Mouse (Mus musculus): ENCODE measurements around the gene Aes. TPM values are rescaled to one million over a fixed set of nuclear protein-coding genes. Genes with fewer than 3 reads are reported as not detected.
A peak's percentile ranks its signal among the peaks of the same experiment; 100 is the strongest.

Gene Aes
- total RNA-seq, 2 experiments from 2014 or later: 639 to 647 TPM

GRCm38 (mm10) chr10:81544296-81545160 is 14.8 kb upstream of the Aes start:
- DNase-seq (ENCODE audit: low spot score in 2 of 2): no peak

- peak; percentile 99 to 100 for DNase-seq (ENCODE audit: low spot score in 2 of 2)
These were observed 14.0 kb upstream of the Aes start, which contains the start of gene Gna11 for GRCm38 (mm10) chr10:81545161-81545747. Gene Gna11 (minus strand): TSS chr10:81545190.

DNA sequence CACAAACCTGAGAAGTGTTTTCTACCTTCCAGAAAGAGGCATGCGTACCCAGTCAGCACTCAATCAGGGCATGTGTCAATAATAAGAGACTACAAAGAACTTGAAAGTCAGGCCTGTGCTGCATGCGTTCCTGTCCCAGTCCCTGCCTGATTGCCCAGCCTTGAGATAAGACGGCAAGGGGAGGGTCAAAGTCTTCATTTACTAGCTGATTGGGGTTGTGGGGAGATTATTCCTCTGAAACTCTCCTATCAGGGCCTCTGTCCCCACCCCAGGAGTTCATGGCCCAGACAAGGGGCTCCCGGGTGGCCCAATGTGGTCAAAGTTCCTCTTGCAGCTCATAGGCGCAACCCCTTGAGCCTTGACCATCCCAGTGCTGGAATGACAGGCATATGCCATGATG is 13.0 kb upstream of the Aes start:
- no peak for DNase-seq (ENCODE audit: low spot score in 2 of 2)

- no peak for DNase-seq (ENCODE audit: low spot score in 2 of 2)
These were observed 12.3 kb upstream of the Aes start for GRCm38 (mm10) chr10:81546788-81547571.

- DNase-seq (ENCODE audit: low spot score in 2 of 2): no peak
These were observed 10.3 kb upstream of the Aes start for GRCm38 (mm10) chr10:81548944-81549343.

GRCm38 (mm10) chr10:81550257-81550656 is 9.0 kb upstream of the Aes start:
- DNase-seq (ENCODE audit: low spot score in 2 of 2): no peak

DNA sequence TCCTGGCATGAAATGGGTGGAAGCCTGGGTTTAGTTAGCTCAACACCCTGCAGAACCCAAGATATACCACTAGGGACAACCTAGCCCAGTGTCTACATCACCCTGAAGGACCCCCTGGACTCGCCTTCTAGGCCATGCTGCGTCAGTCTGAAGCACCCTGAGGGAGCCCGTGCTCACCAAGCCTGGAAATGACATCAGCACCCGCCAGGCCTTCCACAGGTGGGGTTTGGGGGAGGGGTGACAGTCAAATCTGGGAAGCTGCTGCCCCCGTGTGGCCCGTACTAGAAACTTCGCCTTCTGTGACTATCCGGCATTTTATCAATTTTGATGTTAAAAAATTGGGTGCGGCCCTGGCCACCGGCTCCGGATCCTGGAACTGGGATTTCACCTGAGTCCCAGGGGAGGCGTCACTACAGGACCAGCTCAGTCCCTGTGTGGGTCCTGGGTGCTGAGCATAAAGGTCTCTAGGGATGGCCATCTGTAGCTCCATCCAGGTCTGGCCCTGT is 7.6 kb upstream of the Aes start:
- peak; percentile 43 to 69 for DNase-seq (ENCODE audit: low spot score in 2 of 2)

DNA sequence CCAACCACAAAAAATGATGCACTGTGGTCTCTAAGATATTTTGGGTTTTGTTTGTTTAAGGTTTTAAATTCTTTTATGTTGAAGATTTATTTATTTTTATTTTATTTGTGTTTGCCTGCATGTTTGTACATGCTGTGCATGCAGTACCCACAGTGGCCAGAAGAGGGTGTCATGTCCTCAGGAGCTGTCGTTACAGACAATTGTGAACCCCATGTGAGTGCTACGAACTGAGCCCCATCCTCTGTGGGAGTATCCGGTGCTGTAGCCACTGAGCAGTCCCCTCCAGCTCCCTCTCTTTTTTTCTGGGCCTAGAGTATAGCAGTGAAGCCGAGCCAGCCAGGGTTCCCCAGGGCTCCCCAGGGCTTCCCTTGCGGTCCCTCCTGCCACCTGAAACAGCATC is 6.1 kb upstream of the Aes start:
- no peak for DNase-seq (ENCODE audit: low spot score in 2 of 2)

DNA sequence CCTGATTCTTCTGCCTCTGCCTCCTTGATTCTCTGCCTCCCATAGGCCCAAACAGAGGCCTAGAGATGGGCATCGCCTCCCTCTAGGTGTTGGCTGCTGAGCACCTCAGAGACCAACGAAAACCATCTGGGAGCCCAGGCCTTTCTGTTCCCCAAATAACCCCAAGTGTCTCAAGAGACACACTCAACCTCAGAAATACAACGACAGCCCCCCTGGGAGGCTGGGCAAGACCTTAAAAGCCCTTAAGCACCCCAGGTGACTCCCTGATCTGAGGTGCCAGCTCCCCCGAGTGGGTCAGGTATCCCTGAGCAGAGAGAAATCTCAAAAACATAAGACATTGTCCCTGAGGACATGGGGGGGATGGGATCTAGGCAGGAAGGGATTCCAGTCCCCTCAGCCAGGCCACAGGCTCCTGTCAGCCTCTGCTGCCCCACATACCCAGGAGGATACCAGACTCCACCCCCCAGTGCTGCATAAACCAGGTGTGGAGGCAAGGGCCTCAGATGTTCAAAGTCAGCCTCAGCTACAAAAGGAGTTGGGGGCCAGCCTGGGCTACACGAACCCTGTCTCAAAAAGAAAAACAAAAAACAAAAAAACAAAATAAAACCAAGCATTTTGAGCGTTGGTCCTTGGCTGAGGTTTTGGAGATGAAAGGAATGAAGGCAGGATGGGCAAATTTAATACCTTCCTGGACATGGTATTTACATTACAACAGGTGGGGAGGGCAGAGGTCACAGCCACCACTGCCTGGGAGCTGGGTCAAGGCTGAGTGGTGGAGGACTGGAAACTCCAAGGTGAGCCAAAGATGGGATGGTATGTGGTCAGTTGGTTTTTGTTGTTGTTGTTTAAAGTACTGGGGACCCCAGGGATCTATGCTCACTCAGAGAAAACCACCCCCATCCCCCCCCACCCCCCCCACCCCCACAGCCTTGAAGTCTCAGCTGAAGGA is 5.2 kb upstream of the Aes start:
- no peak for DNase-seq (ENCODE audit: low spot score in 2 of 2)

- no peak for DNase-seq (ENCODE audit: low spot score in 2 of 2)
These were observed 3.0 kb upstream of the Aes start for GRCm38 (mm10) chr10:81556282-81556681.

GRCm38 (mm10) chr10:81557491-81557890 is 1.8 kb upstream of the Aes start:
- no peak for DNase-seq (ENCODE audit: low spot score in 2 of 2)

DNA sequence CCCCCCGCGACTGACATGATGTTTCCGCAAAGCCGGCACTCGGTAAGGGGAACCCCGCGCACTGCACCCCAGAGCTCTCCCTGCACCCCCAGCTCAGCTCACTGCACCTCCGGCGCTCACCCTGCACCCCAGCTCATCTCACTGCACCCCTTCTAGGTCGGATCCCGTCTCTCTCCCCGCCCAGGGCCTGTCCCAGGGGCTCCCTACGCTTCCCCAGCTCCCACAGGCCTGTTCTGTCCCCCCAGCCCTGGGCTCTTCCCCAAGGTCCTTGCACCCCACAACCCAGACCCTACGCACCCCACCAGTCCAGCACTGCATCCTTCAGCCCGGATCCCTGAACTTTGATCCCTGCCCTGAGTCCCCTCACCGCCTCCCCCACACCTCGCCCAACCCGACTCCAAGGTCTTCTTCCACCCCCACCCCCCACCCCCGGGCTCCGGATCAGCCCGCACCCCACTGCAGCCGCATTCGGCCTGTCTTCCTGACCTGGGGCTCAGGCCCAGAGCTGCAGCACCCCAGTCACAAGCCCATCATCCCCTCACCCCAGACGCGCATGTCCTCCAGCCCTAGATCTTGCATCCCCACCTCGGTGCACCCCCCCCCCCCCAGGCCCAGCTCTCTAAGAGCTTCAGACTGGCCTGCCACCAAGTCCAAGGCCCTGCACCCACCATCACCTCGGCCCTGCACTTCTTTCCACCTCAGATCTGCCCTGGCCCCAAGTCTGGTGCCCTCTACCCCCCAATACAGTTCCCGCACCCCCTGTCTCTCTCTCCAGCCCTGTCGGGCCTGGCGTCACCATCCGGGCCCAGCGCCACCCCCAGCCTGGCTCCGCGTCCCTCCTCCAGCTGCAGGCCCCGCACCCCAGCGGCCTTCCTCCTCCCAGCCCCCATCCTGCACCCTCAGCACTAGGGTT is 595 bp downstream of the Aes start:
- DNase-seq (ENCODE audit: low spot score in 2 of 2): peak in 1 of 2 experiments; percentile 46

- DNase-seq (ENCODE audit: low spot score in 2 of 2): no peak
These were observed 1.6 kb downstream of the Aes start for GRCm38 (mm10) chr10:81560719-81561459.

DNA sequence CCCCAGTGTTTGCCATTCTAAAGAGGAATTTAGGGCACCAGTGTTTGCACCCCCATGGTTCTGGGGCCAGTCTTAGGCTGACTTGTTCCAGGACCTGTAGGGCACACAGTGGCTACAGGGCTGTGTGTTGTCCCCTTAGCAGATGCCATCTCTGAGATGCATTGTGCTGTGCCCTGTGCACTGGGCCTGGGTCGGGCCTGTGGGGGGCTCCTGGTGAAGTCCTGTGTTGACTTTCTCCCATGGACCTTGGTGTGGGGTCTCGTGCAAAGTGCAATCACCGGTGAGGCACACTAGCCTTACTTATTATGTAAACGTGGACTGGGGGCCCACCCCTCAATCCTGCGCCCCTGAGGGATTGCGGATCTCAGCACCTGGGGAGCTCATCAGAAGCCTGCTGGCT is 3.1 kb downstream of the Aes start:
- DNase-seq (ENCODE audit: low spot score in 2 of 2): no peak

DNA sequence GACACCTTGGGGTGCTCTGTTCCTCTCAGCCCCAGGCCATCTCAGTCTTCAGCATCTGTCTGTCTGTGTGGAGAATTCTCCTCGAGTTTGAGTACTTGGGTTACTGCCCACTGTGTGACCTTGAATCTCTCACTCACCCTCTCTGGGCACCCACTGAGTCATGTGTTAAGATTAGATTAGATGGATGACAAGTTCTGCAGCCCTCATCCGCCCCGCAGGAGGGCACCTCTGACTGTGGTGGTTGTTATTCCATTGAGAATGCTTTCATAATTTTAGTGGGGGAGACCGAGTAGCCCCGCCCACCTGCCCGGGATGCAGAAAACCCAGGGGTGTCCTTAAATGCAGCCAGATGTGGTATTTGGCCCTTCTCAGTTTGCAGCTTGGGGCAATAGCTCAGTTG is 4.2 kb downstream of the Aes start:
- no peak for DNase-seq (ENCODE audit: low spot score in 2 of 2)

- no peak for DNase-seq (ENCODE audit: low spot score in 2 of 2)
These were observed 4.9 kb downstream of the Aes start for GRCm38 (mm10) chr10:81564216-81564615.

GRCm38 (mm10) chr10:81564734-81565133 is 5.4 kb downstream of the Aes start:
- DNase-seq (ENCODE audit: low spot score in 2 of 2): no peak

All from adrenal gland, postnatal 4 days (tissue).